Mouse (Mus musculus): ENCODE results near the gene Chd8.

DNA sequence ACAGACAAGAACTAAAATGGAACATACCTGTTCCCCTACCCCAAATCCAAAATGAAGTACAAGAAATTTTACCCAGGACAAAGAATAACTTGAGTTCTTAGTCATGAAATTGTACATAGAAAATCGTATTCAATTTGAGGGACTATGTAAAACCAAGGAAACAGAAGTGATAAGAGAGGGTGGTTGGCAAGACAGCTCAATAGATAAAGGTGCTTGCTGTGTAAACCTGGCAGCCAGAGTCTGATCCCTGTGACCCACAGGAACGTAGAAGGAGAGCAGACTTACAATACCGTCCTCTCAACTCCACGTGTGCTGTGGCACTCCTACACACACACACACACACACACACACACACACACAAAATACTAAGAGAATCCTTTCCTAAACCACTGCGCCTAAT, 40.3 kb downstream of the Chd8 start:
- TF ChIP-seq POLR2A (IDR thresholded peaks at IDR 0.05; ENCODE audit: extremely low read depth, insufficient read depth, low read length), result no peak
- TF ChIP-seq CTCF (IDR thresholded peaks at IDR 0.05; ENCODE audit: extremely low read depth, insufficient read depth, low read length), result no peak

Measured in cortical plate, adult 2 months (tissue).